18 mouse cellular contexts compared by ENCODE assay signal in genomic region chr12:102987736-102988135, GRCm38 (mm10). TPM values are rescaled to one million over a fixed set of nuclear protein-coding genes. Genes with fewer than 3 reads are reported as not detected.
A peak's percentile ranks its signal among the peaks of the same experiment; 100 is the strongest.
DNase-seq lines count a peak whose midpoint lies in the region; ATAC-seq lines count a peak whose summit lies in the region.
"Had no signal": no experiment of that assay in that cellular context is flagged by ENCODE, and none has a peak within 500 bp of the region (broad histone marks: within the 10 kb centered on the region; RNA-seq: fewer than 3 reads in every experiment).

No protein-coding gene starts in this region.

- H3K36me3 ChIP-seq in midbrain, embryonic 13.5 days, result peaks cover 9% of the 10 kb centered on the region
- H3K36me3 ChIP-seq: embryonic facial prominence, embryonic 12.5 days had no signal

- peak; percentile 56 for DNase-seq in brain, adult 2 months (ENCODE audit: low read depth, low spot score)
- DNase-seq in cerebellum, adult 18-20 months, result peak; percentile 34 to 37
- DNase-seq in cerebellum, adult 9-11 months, result peak; percentile 38
- peak; percentile 18 to 34 for DNase-seq in cerebellum, postnatal 36 days
- DNase-seq in embryo, embryonic 9.5 days (ENCODE audit: extremely low spot score), result no peak
- DNase-seq: adrenal gland, adult 2 months; adrenal gland, postnatal 25 days; embryo, embryonic 11 days; gastrocnemius, adult 2 months; gastrocnemius, postnatal 25 days; heart, adult 11 months; heart, postnatal 10 days; kidney, adult 11 months had no signal

- H3K4me3 ChIP-seq in midbrain, embryonic 13.5 days (replicated peaks), result no peak overlapping the region
- H3K4me3 ChIP-seq: embryonic facial prominence, embryonic 12.5 days; gastrocnemius, adult 2 months; hindbrain, embryonic 13.5 days had no signal

- no peaks in the 10 kb centered on the region for H3K9me3 ChIP-seq in midbrain, embryonic 13.5 days
- H3K9me3 ChIP-seq: embryonic facial prominence, embryonic 12.5 days; hindbrain, embryonic 13.5 days had no signal

- no peak overlapping the region for H3K9ac ChIP-seq in midbrain, embryonic 13.5 days (replicated peaks)
- H3K9ac ChIP-seq: embryonic facial prominence, embryonic 12.5 days; hindbrain, embryonic 13.5 days had no signal

- WGBS in midbrain, embryonic 13.5 days, result 83% methylated on average over 6 of the region's 6 CpGs

- H3K27ac ChIP-seq in midbrain, embryonic 13.5 days, result no peak overlapping the region
- H3K27ac ChIP-seq: embryonic facial prominence, embryonic 12.5 days; gastrocnemius, adult 2 months; hindbrain, embryonic 13.5 days; hindbrain, postnatal 0 days had no signal

- ATAC-seq in midbrain, embryonic 13.5 days, result no peak
- ATAC-seq: forebrain, embryonic 16.5 days; hindbrain, postnatal 0 days had no signal

- H3K27me3 ChIP-seq in midbrain, embryonic 13.5 days, result no peaks in the 10 kb centered on the region
- H3K27me3 ChIP-seq: embryonic facial prominence, embryonic 12.5 days; hindbrain, embryonic 13.5 days had no signal

- H3K4me2 ChIP-seq in midbrain, embryonic 13.5 days (replicated peaks), result no peak overlapping the region
- H3K4me2 ChIP-seq: embryonic facial prominence, embryonic 12.5 days; hindbrain, embryonic 13.5 days had no signal

- H3K4me1 ChIP-seq in midbrain, embryonic 13.5 days (replicated peaks), result peaks cover 8% of the 10 kb centered on the region; the same call in 1 of the 2 replicates
- H3K4me1 ChIP-seq: embryonic facial prominence, embryonic 12.5 days had no signal

RNA-seq across cellular contexts. Expression of gene Unc79, which starts 39.1 kb away (rescaled TPM):
- 7.9 and 8.3 TPM in 2 replicates for polyA plus RNA-seq in midbrain, embryonic 13.5 days (2015; fragmentation: Nextera tagmentation; extraction: Ambion mirVana)
